Mouse (Mus musculus) lung, embryonic 16.5 days (tissue): ENCODE results near the gene Stard8. TPM values are rescaled to one million over a fixed set of nuclear protein-coding genes. Genes with fewer than 3 reads are reported as not detected.
A peak's percentile ranks its signal among the peaks of the same experiment; 100 is the strongest.

Experiments
- ATAC-seq: fragments of 200-750 bp; cut with Nextera tagmentation; 2 replicates; pipeline ENCODE4 v1.8.0; 2017; ENCODE audit warnings: low read depth, mild to moderate bottlenecking, moderate library complexity
- H3K27ac ChIP-seq: fragments of 300-500 bp; sonication (generic); 2 replicates; pipeline ENCODE4 v1.5.1; 2014; ENCODE audit warnings: mild to moderate bottlenecking, control low read depth, low read length
- H3K27me3 ChIP-seq: fragments of 300-500 bp; sonication (generic); 2 replicates; pipeline ENCODE4 v1.6.1; 2014; ENCODE audit warnings: low read depth, low read length, mixed read lengths; ENCODE audit not compliant: control insufficient read depth, insufficient read depth
- H3K36me3 ChIP-seq: fragments of 300-500 bp; sonication (generic); 2 replicates; pipeline ENCODE4 v1.6.1; 2014; ENCODE audit warnings: low read length; ENCODE audit not compliant: control insufficient read depth, insufficient read depth
- H3K4me1 ChIP-seq: fragments of 300-500 bp; sonication (generic); replicated peaks from 2 replicates; pipeline ENCODE4 v1.6.1; 2014; ENCODE audit warnings: low read length, mixed read lengths; ENCODE audit not compliant: control insufficient read depth, insufficient read depth
- H3K4me2 ChIP-seq: fragments of 300-500 bp; sonication (generic); 2 replicates; pipeline ENCODE4 v1.6.1; 2014; ENCODE audit warnings: low read depth, low read length, control low read depth
- H3K4me3 ChIP-seq: fragments of 300-500 bp; sonication (generic); 2 replicates; pipeline ENCODE4 v1.5.1; 2014; ENCODE audit warnings: mild to moderate bottlenecking, low read length, control low read depth
- H3K9ac ChIP-seq: fragments of 300-500 bp; sonication (generic); 2 replicates; pipeline ENCODE4 v1.6.1; 2014; ENCODE audit warnings: low read length, control low read depth
- H3K9me3 ChIP-seq: fragments of 300-500 bp; sonication (generic); 2 replicates; pipeline ENCODE4 v1.6.1; 2016; ENCODE audit warnings: low read length; ENCODE audit not compliant: control insufficient read depth
- WGBS: fragments of 180-500 bp; shearing (Covaris S2); extraction: QIAGEN DNeasy Blood & Tissue Kit; methylation state at CpG from one replicate; pipeline ENCODE4 v1.1.7; 2014; 5-methylcytosine and 5-hydroxymethylcytosine counted together
- polyA plus RNA-seq: library from polyadenylated mRNA; unstranded; fragments of >200 nt; fragmentation: Nextera tagmentation; extraction: Ambion mirVana; gene quantifications from 2 replicates; pipeline ENCODE4 v1.2.1, GENCODE M21; 2015

Gene Stard8
- polyA plus RNA-seq, 1 experiment from 2014 or later = 19.2 TPM

DNA sequence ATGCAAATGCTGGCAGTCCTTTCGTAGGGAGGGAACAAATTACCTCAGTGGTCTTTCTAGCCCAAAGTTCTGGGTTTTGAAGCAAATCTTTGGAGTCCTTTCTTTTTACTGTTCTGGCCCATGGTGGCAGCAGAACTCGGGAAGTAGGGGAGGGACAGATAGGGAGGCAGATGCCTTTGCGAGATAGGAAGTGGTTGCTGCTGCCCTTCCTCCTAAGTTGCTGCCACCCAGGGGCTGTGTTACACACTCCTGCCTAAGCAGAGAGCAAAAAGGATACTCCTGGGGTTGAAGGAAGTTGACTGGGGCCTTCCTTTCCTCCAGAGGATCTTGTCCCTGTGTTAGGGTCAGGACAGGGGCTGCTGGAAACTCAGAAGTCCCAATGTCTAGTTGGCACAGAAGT lies 32.4 kb downstream of the Stard8 start:
- H3K27me3 ChIP-seq = no peaks in the 10 kb centered on the region
- H3K27ac ChIP-seq = no peak overlapping the region
- WGBS = 44% methylated on average over 3 of the region's 3 CpGs
- H3K4me3 ChIP-seq = no peak overlapping the region
- no peaks in the 10 kb centered on the region for H3K9me3 ChIP-seq
- no peak overlapping the region for H3K4me2 ChIP-seq
- ATAC-seq = no peak
- H3K36me3 ChIP-seq = no peaks in the 10 kb centered on the region
- no peak overlapping the region for H3K9ac ChIP-seq
- no peaks in the 10 kb centered on the region for H3K4me1 ChIP-seq

GRCm38 (mm10) chrX:99042451-99042951 lies 39.5 kb downstream of the Stard8 start:
- WGBS = 14% methylated on average over 27 of the region's 31 CpGs
- H3K36me3 ChIP-seq = no peaks in the 10 kb centered on the region
- peaks cover 5% of the 10 kb centered on the region; the same call in 1 of the 2 replicates for H3K4me1 ChIP-seq
- peak overlapping the region; percentile 61 for H3K4me3 ChIP-seq
- peak overlapping the region; percentile 83 for H3K27ac ChIP-seq
- no peaks in the 10 kb centered on the region for H3K9me3 ChIP-seq
- peak overlapping the region; percentile 80 for H3K4me2 ChIP-seq
- peak; percentile 97 for ATAC-seq
- no peaks in the 10 kb centered on the region; the same call in 1 of the 2 replicates for H3K27me3 ChIP-seq
- peak overlapping the region; percentile 69 for H3K9ac ChIP-seq

- ATAC-seq = no peak
- Histone ChIP-seq H3K4me3 (peak overlapping the region; percentile 61), H3K27me3 (no peaks in the 10 kb centered on the region; the same call in 1 of the 2 replicates), H3K9me3 (no peaks in the 10 kb centered on the region), H3K9ac (peak overlapping the region; percentile 69), H3K27ac (peak overlapping the region; percentile 83), H3K4me1 (peaks cover 7% of the 10 kb centered on the region), H3K4me2 (peak overlapping the region; percentile 80), H3K36me3 (no peaks in the 10 kb centered on the region)
- 36% methylated on average over 6 of the region's 6 CpGs for WGBS
Measured at GRCm38 (mm10) chrX:99043275-99043674, 40.2 kb downstream of the Stard8 start.

- Histone ChIP-seq H3K9ac (peak overlapping the region; percentile 4; the same call in 1 of the 2 replicates), H3K4me2 (peak overlapping the region; percentile 80)
Measured at GRCm38 (mm10) chrX:99043739-99044138, 40.7 kb downstream of the Stard8 start.

DNA sequence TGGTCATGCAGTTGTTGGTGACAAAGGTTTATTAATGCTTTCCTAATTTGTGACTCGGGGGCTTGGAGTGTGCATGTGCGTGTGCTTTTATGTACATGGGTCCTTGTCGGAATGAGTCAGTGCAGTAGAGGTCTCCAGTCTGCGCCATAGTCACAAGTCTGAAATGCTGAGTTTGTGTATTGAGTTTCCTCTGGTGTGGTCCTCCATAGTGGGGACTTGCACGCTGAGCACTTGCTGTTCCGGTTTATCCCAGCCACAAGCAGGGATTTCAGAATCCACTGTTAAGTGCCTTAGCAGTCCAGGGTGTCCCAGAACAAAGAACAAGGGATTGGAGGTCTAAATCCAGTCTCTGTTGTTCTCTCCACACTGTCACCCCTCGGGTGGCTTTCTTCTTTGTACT lies 42.3 kb downstream of the Stard8 start:
- no peak for ATAC-seq
- no peaks in the 10 kb centered on the region; the same call in 1 of the 2 replicates for H3K27me3 ChIP-seq
- no peak overlapping the region for H3K9ac ChIP-seq
- H3K36me3 ChIP-seq = no peaks in the 10 kb centered on the region
- no peaks in the 10 kb centered on the region for H3K9me3 ChIP-seq
- H3K4me3 ChIP-seq = no peak overlapping the region
- H3K4me2 ChIP-seq = 0 out of 2 replicates have a peak overlapping the region, but pooled peaks have one; percentile 3
- H3K4me1 ChIP-seq = peaks cover 7% of the 10 kb centered on the region
- WGBS = 57% methylated on average over 7 of the region's 7 CpGs
- peak overlapping the region; percentile 47; the same call in 1 of the 2 replicates for H3K27ac ChIP-seq

More at GRCm38 (mm10) chrX:99043739-99044138, 40.7 kb downstream of the Stard8 start:
- Histone ChIP-seq H3K36me3 (no peaks in the 10 kb centered on the region), H3K27me3 (no peaks in the 10 kb centered on the region; the same call in 1 of the 2 replicates), H3K27ac (no peak overlapping the region), H3K4me3 (peak overlapping the region; percentile 61), H3K9me3 (no peaks in the 10 kb centered on the region), H3K4me1 (peaks cover 7% of the 10 kb centered on the region)
- WGBS = 66% methylated on average over 5 of the region's 5 CpGs
- no peak for ATAC-seq

DNA sequence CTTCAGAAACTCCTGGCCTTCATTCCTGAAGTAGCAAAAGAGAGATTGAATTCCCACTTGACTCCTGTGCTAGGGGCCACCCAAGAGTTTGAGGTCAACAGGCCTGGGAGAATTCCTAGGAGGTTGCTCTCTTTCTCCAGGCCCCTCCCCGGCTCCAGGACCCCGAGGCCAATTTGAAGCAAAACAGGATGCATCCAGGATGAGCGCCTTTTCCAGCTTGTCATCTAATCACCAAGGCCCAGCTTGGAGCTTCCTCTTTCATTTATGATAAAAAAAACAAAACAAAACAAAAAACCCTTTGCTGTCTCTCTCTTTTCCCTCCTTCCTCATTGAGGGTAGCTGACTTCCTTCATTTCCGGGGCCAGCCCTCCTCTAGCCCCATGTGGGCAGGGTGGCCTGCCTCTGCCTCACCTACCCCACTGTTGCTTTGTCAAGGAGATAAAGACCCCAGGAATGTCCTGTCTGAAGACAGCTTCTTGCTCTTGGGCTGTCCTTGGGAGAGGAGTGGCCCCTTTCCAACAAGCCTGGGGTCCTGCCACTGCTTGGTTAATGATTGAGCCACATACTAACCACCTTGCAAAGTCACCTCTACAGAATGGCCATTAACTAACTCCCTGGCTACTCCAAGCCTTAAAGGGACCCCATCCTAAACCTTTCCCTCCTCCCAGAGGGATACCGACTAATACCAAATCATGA lies 43.5 kb downstream of the Stard8 start:
- H3K27me3 ChIP-seq = no peaks in the 10 kb centered on the region; the same call in 1 of the 2 replicates
- H3K9me3 ChIP-seq = no peaks in the 10 kb centered on the region
- no peak for ATAC-seq
- H3K4me3 ChIP-seq = no peak overlapping the region
- H3K4me1 ChIP-seq = peaks cover 14% of the 10 kb centered on the region
- H3K4me2 ChIP-seq = 0 out of 2 replicates have a peak overlapping the region, but pooled peaks have one; percentile 1
- no peak overlapping the region for H3K9ac ChIP-seq
- peak overlapping the region; percentile 68 for H3K27ac ChIP-seq
- H3K36me3 ChIP-seq = no peaks in the 10 kb centered on the region
- 52% methylated on average over 5 of the region's 5 CpGs for WGBS

DNA sequence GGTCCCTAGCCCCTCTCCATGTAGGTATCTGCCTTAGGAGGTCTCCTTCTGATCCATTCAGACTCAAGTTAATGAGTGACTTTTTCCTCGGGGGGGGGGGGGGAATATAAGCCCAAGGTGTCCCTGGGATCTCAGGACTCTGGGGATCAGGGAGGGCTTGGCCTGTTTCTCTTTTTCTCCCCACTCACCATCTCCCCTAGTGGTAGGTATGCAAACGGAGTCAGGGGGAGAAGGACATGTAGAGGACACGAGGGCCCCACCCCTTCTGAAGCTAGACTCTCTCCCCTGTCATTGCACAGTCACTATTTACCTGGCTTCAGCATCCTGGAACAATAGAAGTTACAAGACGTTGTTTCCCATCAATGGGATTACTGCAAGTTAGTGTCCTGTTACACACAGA lies 45.1 kb downstream of the Stard8 start:
- Histone ChIP-seq H3K4me3 (no peak overlapping the region), H3K9ac (no peak overlapping the region), H3K27ac (no peak overlapping the region), H3K4me1 (peaks cover 29% of the 10 kb centered on the region), H3K4me2 (no peak overlapping the region), H3K9me3 (no peaks in the 10 kb centered on the region), H3K27me3 (no peaks in the 10 kb centered on the region; the same call in 1 of the 2 replicates), H3K36me3 (no peaks in the 10 kb centered on the region)
- WGBS = 38% methylated on average over 4 of the region's 4 CpGs
- ATAC-seq = no peak

GRCm38 (mm10) chrX:99049247-99049646 lies 46.2 kb downstream of the Stard8 start:
- 0 out of 2 replicates have a peak, but pooled peaks have one; percentile 44 for ATAC-seq
- H3K4me2 ChIP-seq = no peak overlapping the region
- peak overlapping the region; percentile 40 for H3K27ac ChIP-seq
- H3K4me1 ChIP-seq = peaks cover 31% of the 10 kb centered on the region
- H3K4me3 ChIP-seq = no peak overlapping the region
- H3K27me3 ChIP-seq = no peaks in the 10 kb centered on the region; the same call in 1 of the 2 replicates
- H3K9ac ChIP-seq = no peak overlapping the region
- H3K9me3 ChIP-seq = no peaks in the 10 kb centered on the region
- 45% methylated on average over 5 of the region's 5 CpGs for WGBS
- H3K36me3 ChIP-seq = no peaks in the 10 kb centered on the region

DNA sequence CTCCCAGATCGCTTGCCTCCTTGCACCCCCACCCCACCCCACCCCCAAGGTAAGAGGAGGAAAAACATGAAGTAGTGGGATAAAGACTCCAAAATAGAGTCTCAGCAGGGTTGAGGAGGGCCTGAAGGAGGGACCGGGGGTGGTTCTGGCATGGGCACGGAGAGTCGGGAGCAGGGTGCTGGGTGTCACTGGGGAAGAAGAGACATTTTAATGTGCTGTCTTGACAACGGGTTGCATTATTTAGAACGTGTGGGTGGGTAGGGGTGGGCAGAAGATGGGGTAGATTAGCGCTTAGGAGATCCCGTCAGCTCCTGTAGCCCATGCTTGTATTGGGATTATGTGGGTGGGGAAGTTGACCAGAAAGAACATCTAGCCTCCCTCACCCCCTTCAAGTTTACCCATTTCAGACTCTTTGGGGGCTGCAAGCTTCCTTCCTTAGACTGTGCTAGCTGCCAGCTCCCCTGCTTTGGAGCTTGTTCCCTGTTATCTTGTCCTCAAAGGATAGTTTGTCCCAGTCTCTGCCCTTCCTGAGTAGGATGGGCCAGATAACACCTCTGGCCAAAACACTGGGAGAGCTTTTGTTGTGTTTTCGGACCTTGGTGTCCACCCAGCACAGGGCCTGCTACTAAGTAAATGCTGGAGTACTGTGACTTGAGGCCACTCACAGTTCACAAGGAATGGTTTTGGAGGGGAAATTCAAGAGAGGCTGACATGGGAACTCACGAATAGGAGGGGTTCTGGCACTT lies 47.9 kb downstream of the Stard8 start:
- H3K4me2 ChIP-seq = no peak overlapping the region
- H3K9me3 ChIP-seq = no peaks in the 10 kb centered on the region
- WGBS = 75% methylated on average over 10 of the region's 10 CpGs
- ATAC-seq = no peak
- no peaks in the 10 kb centered on the region; the same call in 1 of the 2 replicates for H3K27me3 ChIP-seq
- no peaks in the 10 kb centered on the region for H3K36me3 ChIP-seq
- peaks cover 31% of the 10 kb centered on the region for H3K4me1 ChIP-seq
- H3K4me3 ChIP-seq = no peak overlapping the region
- H3K9ac ChIP-seq = no peak overlapping the region
- H3K27ac ChIP-seq = peak overlapping the region; percentile 4; the same call in 1 of the 2 replicates
